Mouse (Mus musculus): ENCODE measurements around the gene Gpr146. TPM values are rescaled to one million over a fixed set of nuclear protein-coding genes. Genes with fewer than 3 reads are reported as not detected.

The Gpr146 gene
- polyA plus RNA-seq, 1 experiment from 2014 or later = 3.1 TPM

- WGBS = 51% methylated on average over 7 of the region's 7 CpGs
- Histone ChIP-seq H3K4me3 (ENCODE audit: low read length) (no peak overlapping the region), H3K27ac (ENCODE audit: low read depth, low read length) (no peak overlapping the region), H3K9me3 (ENCODE audit: control insufficient read depth, low read length) (no peaks in the 10 kb centered on the region), H3K4me1 (ENCODE audit: control insufficient read depth, insufficient read depth, low read length) (peaks cover 49% of the 10 kb centered on the region), H3K4me2 (replicated peaks; ENCODE audit: low read depth, low read length) (no peak overlapping the region), H3K9ac (ENCODE audit: low read depth, low read length) (no peak overlapping the region), H3K36me3 (ENCODE audit: control insufficient read depth, insufficient read depth, low read length) (no peaks in the 10 kb centered on the region), H3K27me3 (ENCODE audit: control insufficient read depth, insufficient read depth, low read length) (no peaks in the 10 kb centered on the region)
- ATAC-seq (ENCODE audit: low FRiP score, low TSS enrichment) = no peak
These were observed 55.4 kb downstream of the Gpr146 start for GRCm38 (mm10) chr5:139432747-139433508.

- WGBS = 75% methylated on average over 9 of the region's 9 CpGs
- H3K4me1 ChIP-seq (ENCODE audit: control insufficient read depth, insufficient read depth, low read length) = peaks cover 44% of the 10 kb centered on the region
- H3K9me3 ChIP-seq (ENCODE audit: control insufficient read depth, low read length) = no peaks in the 10 kb centered on the region
- ATAC-seq (ENCODE audit: low FRiP score, low TSS enrichment) = no peak
- no peak overlapping the region for H3K9ac ChIP-seq (ENCODE audit: low read depth, low read length)
- H3K4me2 ChIP-seq (replicated peaks; ENCODE audit: low read depth, low read length) = no peak overlapping the region
- H3K36me3 ChIP-seq (ENCODE audit: control insufficient read depth, insufficient read depth, low read length) = no peaks in the 10 kb centered on the region
- H3K27ac ChIP-seq (ENCODE audit: low read depth, low read length) = no peak overlapping the region
- H3K4me3 ChIP-seq (ENCODE audit: low read length) = no peak overlapping the region
- no peaks in the 10 kb centered on the region for H3K27me3 ChIP-seq (ENCODE audit: control insufficient read depth, insufficient read depth, low read length)
These were observed 56.5 kb downstream of the Gpr146 start for GRCm38 (mm10) chr5:139433842-139434568.

- H3K4me2 ChIP-seq (replicated peaks; ENCODE audit: low read depth, low read length) = no peak overlapping the region
- 54% methylated on average over 8 of the region's 8 CpGs for WGBS
- no peak for ATAC-seq (ENCODE audit: low FRiP score, low TSS enrichment)
These were observed 57.4 kb downstream of the Gpr146 start for GRCm38 (mm10) chr5:139434940-139435339.

GRCm38 (mm10) chr5:139437769-139438168 is 60.3 kb downstream of the Gpr146 start:
- WGBS = 91% methylated on average over 4 of the region's 4 CpGs
- no peaks in the 10 kb centered on the region for H3K9me3 ChIP-seq (ENCODE audit: control insufficient read depth, low read length)
- no peak overlapping the region for H3K4me2 ChIP-seq (replicated peaks; ENCODE audit: low read depth, low read length)
- H3K4me1 ChIP-seq (ENCODE audit: control insufficient read depth, insufficient read depth, low read length) = peaks cover 10% of the 10 kb centered on the region
- no peak for ATAC-seq (ENCODE audit: low FRiP score, low TSS enrichment)
- H3K9ac ChIP-seq (ENCODE audit: low read depth, low read length) = no peak overlapping the region
- no peaks in the 10 kb centered on the region for H3K27me3 ChIP-seq (ENCODE audit: control insufficient read depth, insufficient read depth, low read length)
- no peak overlapping the region for H3K27ac ChIP-seq (ENCODE audit: low read depth, low read length)
- no peak overlapping the region for H3K4me3 ChIP-seq (ENCODE audit: low read length)
- H3K36me3 ChIP-seq (ENCODE audit: control insufficient read depth, insufficient read depth, low read length) = no peaks in the 10 kb centered on the region

More at GRCm38 (mm10) chr5:139434940-139435339, 57.4 kb downstream of the Gpr146 start:
- no peak overlapping the region for H3K4me3 ChIP-seq (ENCODE audit: low read length)
- H3K9ac ChIP-seq (ENCODE audit: low read depth, low read length) = no peak overlapping the region
- no peaks in the 10 kb centered on the region for H3K27me3 ChIP-seq (ENCODE audit: control insufficient read depth, insufficient read depth, low read length)
- no peak overlapping the region for H3K27ac ChIP-seq (ENCODE audit: low read depth, low read length)
- no peaks in the 10 kb centered on the region for H3K9me3 ChIP-seq (ENCODE audit: control insufficient read depth, low read length)
- H3K4me1 ChIP-seq (ENCODE audit: control insufficient read depth, insufficient read depth, low read length) = peaks cover 35% of the 10 kb centered on the region
- H3K36me3 ChIP-seq (ENCODE audit: control insufficient read depth, insufficient read depth, low read length) = no peaks in the 10 kb centered on the region

GRCm38 (mm10) chr5:139438440-139438839 is 60.9 kb downstream of the Gpr146 start:
- Histone ChIP-seq H3K27me3 (ENCODE audit: control insufficient read depth, insufficient read depth, low read length) (no peaks in the 10 kb centered on the region), H3K4me1 (ENCODE audit: control insufficient read depth, insufficient read depth, low read length) (peaks cover 13% of the 10 kb centered on the region), H3K27ac (ENCODE audit: low read depth, low read length) (no peak overlapping the region), H3K9me3 (ENCODE audit: control insufficient read depth, low read length) (no peaks in the 10 kb centered on the region), H3K4me2 (replicated peaks; ENCODE audit: low read depth, low read length) (no peak overlapping the region), H3K9ac (ENCODE audit: low read depth, low read length) (no peak overlapping the region), H3K36me3 (ENCODE audit: control insufficient read depth, insufficient read depth, low read length) (no peaks in the 10 kb centered on the region), H3K4me3 (ENCODE audit: low read length) (no peak overlapping the region)
- ATAC-seq (ENCODE audit: low FRiP score, low TSS enrichment) = no peak
- WGBS = 90% methylated on average over 12 of the region's 12 CpGs

GRCm38 (mm10) chr5:139440451-139440850 is 63.0 kb downstream of the Gpr146 start:
- no peak overlapping the region for H3K4me2 ChIP-seq (replicated peaks; ENCODE audit: low read depth, low read length)
- no peaks in the 10 kb centered on the region for H3K27me3 ChIP-seq (ENCODE audit: control insufficient read depth, insufficient read depth, low read length)
- peaks cover 7% of the 10 kb centered on the region; the same call in 1 of the 2 replicates for H3K4me1 ChIP-seq (ENCODE audit: control insufficient read depth, insufficient read depth, low read length)
- H3K9ac ChIP-seq (ENCODE audit: low read depth, low read length) = no peak overlapping the region
- 82% methylated on average over 5 of the region's 5 CpGs for WGBS
- no peak overlapping the region for H3K4me3 ChIP-seq (ENCODE audit: low read length)
- no peaks in the 10 kb centered on the region for H3K9me3 ChIP-seq (ENCODE audit: control insufficient read depth, low read length)
- H3K36me3 ChIP-seq (ENCODE audit: control insufficient read depth, insufficient read depth, low read length) = no peaks in the 10 kb centered on the region
- H3K27ac ChIP-seq (ENCODE audit: low read depth, low read length) = no peak overlapping the region
- no peak for ATAC-seq (ENCODE audit: low FRiP score, low TSS enrichment)

- Histone ChIP-seq H3K27me3 (ENCODE audit: control insufficient read depth, insufficient read depth, low read length) (no peaks in the 10 kb centered on the region), H3K4me3 (ENCODE audit: low read length) (no peak overlapping the region), H3K4me2 (replicated peaks; ENCODE audit: low read depth, low read length) (no peak overlapping the region), H3K9ac (ENCODE audit: low read depth, low read length) (no peak overlapping the region), H3K27ac (ENCODE audit: low read depth, low read length) (no peak overlapping the region), H3K36me3 (ENCODE audit: control insufficient read depth, insufficient read depth, low read length) (no peaks in the 10 kb centered on the region), H3K9me3 (ENCODE audit: control insufficient read depth, low read length) (no peaks in the 10 kb centered on the region), H3K4me1 (ENCODE audit: control insufficient read depth, insufficient read depth, low read length) (peaks cover 9% of the 10 kb centered on the region; the same call in 1 of the 2 replicates)
- 95% methylated on average over 11 of the region's 11 CpGs for WGBS
- ATAC-seq (ENCODE audit: low FRiP score, low TSS enrichment) = no peak
These were observed 63.6 kb downstream of the Gpr146 start for GRCm38 (mm10) chr5:139440926-139441725.

- 91% methylated on average over 2 of the region's 2 CpGs for WGBS
- Histone ChIP-seq H3K27ac (ENCODE audit: low read depth, low read length) (no peak overlapping the region), H3K36me3 (ENCODE audit: control insufficient read depth, insufficient read depth, low read length) (no peaks in the 10 kb centered on the region), H3K27me3 (ENCODE audit: control insufficient read depth, insufficient read depth, low read length) (no peaks in the 10 kb centered on the region), H3K4me3 (ENCODE audit: low read length) (no peak overlapping the region), H3K4me2 (replicated peaks; ENCODE audit: low read depth, low read length) (no peak overlapping the region), H3K9me3 (ENCODE audit: control insufficient read depth, low read length) (no peaks in the 10 kb centered on the region), H3K9ac (ENCODE audit: low read depth, low read length) (no peak overlapping the region), H3K4me1 (ENCODE audit: control insufficient read depth, insufficient read depth, low read length) (peaks cover 10% of the 10 kb centered on the region; the same call in 1 of the 2 replicates)
- no peak for ATAC-seq (ENCODE audit: low FRiP score, low TSS enrichment)
These were observed 64.2 kb downstream of the Gpr146 start for GRCm38 (mm10) chr5:139441726-139442018.

Measured in kidney, embryonic 14.5 days (tissue).